Mouse (Mus musculus) heart, postnatal 0 days (tissue): ENCODE results near the gene Helz.

Source experiments
- CTCF ChIP-seq: IDR thresholded peaks from 2 replicates; pipeline ENCODE4 v1.5.1; 2016; ENCODE audit warnings: antibody characterized with exemption, control low read depth, low read depth
- EP300 ChIP-seq: IDR thresholded peaks from 2 replicates; pipeline ENCODE4 v1.6.1; 2016; ENCODE audit warnings: antibody characterized with exemption, low read depth

- TF ChIP-seq CTCF = no peak
- no peak for TF ChIP-seq EP300
Measured at GRCm38 (mm10) chr11:107584660-107585451, 37.1 kb downstream of the Helz start.
